Mouse (Mus musculus) liver, adult 2 months (tissue): ENCODE data around the gene Ddrgk1. TPM values are rescaled to one million over a fixed set of nuclear protein-coding genes. Genes with fewer than 3 reads are reported as not detected.

Experiments
- DNase-seq: peaks from one replicate; pipeline ENCODE4 v3.0.0-alpha.2; 2011; ENCODE audit warnings: low read depth, low spot score; ENCODE audit errors: extremely low read depth
- H3K27ac ChIP-seq: fragments of 200-500 bp; replicated peaks from 2 replicates; pipeline ENCODE4 v1.5.1; 2012; ENCODE audit warnings: low read depth, mild to moderate bottlenecking, control low read depth, inconsistent platforms, low read length; ENCODE audit not compliant: insufficient read depth
- H3K27me3 ChIP-seq: fragments of 200-500 bp; 2 replicates; pipeline ENCODE4 v1.6.1; 2012; ENCODE audit warnings: mild to moderate bottlenecking, moderate library complexity, low read length, inconsistent platforms; ENCODE audit not compliant: control insufficient read depth, insufficient read depth
- H3K36me3 ChIP-seq: fragments of 200-500 bp; 2 replicates; pipeline ENCODE4 v1.6.1; 2012; ENCODE audit warnings: low read length, inconsistent platforms; ENCODE audit not compliant: control insufficient read depth, insufficient read depth
- H3K4me1 ChIP-seq: fragments of 200-500 bp; 2 replicates; pipeline ENCODE4 v1.6.1; 2011; ENCODE audit warnings: low read length; ENCODE audit not compliant: control insufficient read depth, insufficient read depth
- H3K4me3 ChIP-seq: fragments of 200-500 bp; 2 replicates; pipeline ENCODE4 v1.5.1; 2011; ENCODE audit warnings: low read depth, mild to moderate bottlenecking, control low read depth, low read length, moderate library complexity; ENCODE audit not compliant: insufficient read depth
- H3K79me2 ChIP-seq: fragments of 200-500 bp; 2 replicates; pipeline ENCODE4 v1.6.1; 2012; ENCODE audit warnings: inconsistent platforms, mild to moderate bottlenecking, low read length, moderate library complexity; ENCODE audit not compliant: control insufficient read depth, insufficient read depth
- H3K9ac ChIP-seq: fragments of 200-500 bp; 2 replicates; pipeline ENCODE4 v1.6.1; 2012; ENCODE audit warnings: low read depth, mild to moderate bottlenecking, control low read depth, inconsistent platforms, low read length
- CTCF ChIP-seq: fragments of 200-500 bp; IDR thresholded peaks from 2 replicates; pipeline ENCODE4 v1.5.1; 2011; ENCODE audit warnings: low read depth, low read length, control low read depth
- POLR2A ChIP-seq: fragments of 200-500 bp; IDR thresholded peaks from 2 replicates; pipeline ENCODE4 v1.6.1; 2011; ENCODE audit warnings: low read length, control low read depth; ENCODE audit not compliant: insufficient read depth; ENCODE audit errors: extremely low read depth
- WGBS: fragments of 180-500 bp; shearing (Covaris S2); methylation state at CpG from one replicate; pipeline ENCODE4 v1.1.7; 2018; 5-methylcytosine and 5-hydroxymethylcytosine counted together
- polyA plus RNA-seq: library from polyadenylated mRNA; depleted of rRNA; stranded (reverse); fragments of >200 nt; gene quantifications from 2 replicates; pipeline ENCODE4 v1.2.3, GENCODE M21; 2012
- total RNA-seq: library from RNA; depleted of rRNA; stranded (reverse); fragments of >200 nt; gene quantifications from 2 replicates; pipeline ENCODE4 v1.2.3, GENCODE M21; 2014

Gene Ddrgk1
- total and polyA plus RNA-seq, 2 experiments = 86.0 to 165 TPM

DNA sequence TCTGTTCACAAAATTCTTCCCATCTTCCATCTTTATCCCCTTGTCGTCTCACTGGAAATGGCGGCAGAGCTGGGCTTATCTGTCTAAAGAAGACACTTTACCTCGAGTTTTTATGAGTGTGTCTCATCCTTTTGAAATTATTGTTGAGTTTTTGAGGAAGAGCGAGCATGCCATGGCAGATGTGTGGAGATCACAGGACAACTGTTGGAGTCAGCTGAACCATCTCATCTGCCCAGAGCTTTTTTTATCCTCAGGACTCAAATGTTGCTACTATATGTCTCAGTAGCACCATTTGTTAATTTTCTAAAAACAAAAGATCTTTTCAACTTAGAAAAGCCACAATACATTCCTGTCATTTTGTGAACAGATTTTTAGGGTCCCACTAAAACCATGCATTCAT, 19.3 kb downstream of the Ddrgk1 start:
- DNase-seq = no peak
- H3K27ac ChIP-seq = no peak overlapping the region
- TF ChIP-seq POLR2A (no peak), CTCF (no peak)
- no peaks in the 10 kb centered on the region for H3K27me3 ChIP-seq
- no peaks in the 10 kb centered on the region; the same call in 1 of the 2 replicates for H3K36me3 ChIP-seq
- no peak overlapping the region for H3K4me3 ChIP-seq
- H3K4me1 ChIP-seq = peaks cover 15% of the 10 kb centered on the region
- H3K9ac ChIP-seq = no peak overlapping the region
- 85% methylated on average over 4 of the region's 4 CpGs for WGBS
- peaks cover 5% of the 10 kb centered on the region; the same call in 1 of the 2 replicates for H3K79me2 ChIP-seq

DNA sequence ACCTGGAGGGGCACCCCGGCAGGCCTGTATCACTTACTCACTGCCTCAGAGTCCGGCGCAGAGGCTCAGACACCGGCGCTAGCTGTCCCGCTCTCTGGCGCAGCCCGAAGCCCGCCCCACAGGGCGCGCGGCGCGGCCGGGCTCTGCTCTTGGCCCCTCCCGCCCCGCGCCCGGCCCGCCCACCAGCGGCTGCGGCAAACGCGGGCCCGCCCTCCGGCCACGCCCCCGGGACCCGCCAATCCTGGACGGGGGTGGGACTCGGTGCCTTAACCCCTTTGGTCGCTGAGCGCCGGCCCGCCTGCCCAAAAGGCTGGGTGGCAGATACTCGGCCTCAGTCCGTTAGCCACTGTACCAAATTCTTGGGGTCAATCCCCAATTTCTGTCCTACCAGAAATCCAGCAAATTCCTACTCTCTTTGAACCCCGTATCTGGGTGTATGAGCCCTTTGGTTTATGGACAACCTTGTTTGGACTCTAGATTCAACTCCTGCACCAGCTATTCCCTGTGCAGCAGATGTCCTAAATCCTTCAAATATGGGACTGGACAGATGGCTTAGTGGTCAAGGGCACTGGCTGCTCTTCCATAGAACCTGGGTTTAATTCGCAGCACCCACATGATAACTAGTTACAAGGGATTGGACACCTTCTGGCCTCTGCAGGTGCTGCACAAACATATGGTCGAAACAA, 21.6 kb downstream of the Ddrgk1 start, which contains the start of gene Lzts3:
Lzts3 (minus strand) TSS at position 120 of the 686 bp plus-strand sequence.
- Histone ChIP-seq H3K27me3 (no peaks in the 10 kb centered on the region), H3K36me3 (no peaks in the 10 kb centered on the region), H3K9ac (peak within 1 kb of the TSS; percentile 92), H3K4me1 (peaks cover 21% of the 10 kb centered on the region), H3K4me3 (peak within 1 kb of the TSS; percentile 98), H3K79me2 (peaks cover 5% of the 10 kb centered on the region; the same call in 1 of the 2 replicates), H3K27ac (peak within 1 kb of the TSS; percentile 81)
- WGBS = 4% methylated on average over 40 of the region's 40 CpGs
- DNase-seq = peak; percentile 60
- TF ChIP-seq CTCF (0 out of 2 replicates have a peak, but pooled peaks have one; percentile 1), POLR2A (peak; percentile 70)

DNA sequence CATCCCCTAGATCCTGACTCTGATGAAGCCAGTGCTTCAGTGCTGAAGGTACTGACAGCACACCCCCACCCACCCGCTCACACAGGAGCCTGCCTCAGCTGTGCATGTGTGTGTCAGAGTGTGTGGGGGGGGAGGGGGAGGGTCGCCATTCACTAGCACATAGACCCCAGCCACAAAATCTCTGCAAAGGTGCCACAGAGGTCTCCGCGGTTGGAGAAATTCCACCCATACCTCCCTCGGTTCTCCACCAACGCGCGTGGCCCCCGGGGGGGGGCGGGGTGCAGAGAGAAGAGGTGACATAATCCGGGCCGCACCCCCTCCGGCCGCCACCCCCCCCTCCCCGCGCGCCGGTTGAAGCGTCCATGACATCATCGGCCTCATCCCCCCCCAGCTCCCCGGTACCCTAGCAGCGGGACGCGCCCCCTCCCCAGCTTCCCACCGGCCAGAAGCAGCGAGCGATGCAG, 22.2 kb downstream of the Ddrgk1 start:
- H3K27ac ChIP-seq = peak overlapping the region; percentile 50
- no peaks in the 10 kb centered on the region for H3K27me3 ChIP-seq
- WGBS = 1% methylated on average over 25 of the region's 27 CpGs

DNA sequence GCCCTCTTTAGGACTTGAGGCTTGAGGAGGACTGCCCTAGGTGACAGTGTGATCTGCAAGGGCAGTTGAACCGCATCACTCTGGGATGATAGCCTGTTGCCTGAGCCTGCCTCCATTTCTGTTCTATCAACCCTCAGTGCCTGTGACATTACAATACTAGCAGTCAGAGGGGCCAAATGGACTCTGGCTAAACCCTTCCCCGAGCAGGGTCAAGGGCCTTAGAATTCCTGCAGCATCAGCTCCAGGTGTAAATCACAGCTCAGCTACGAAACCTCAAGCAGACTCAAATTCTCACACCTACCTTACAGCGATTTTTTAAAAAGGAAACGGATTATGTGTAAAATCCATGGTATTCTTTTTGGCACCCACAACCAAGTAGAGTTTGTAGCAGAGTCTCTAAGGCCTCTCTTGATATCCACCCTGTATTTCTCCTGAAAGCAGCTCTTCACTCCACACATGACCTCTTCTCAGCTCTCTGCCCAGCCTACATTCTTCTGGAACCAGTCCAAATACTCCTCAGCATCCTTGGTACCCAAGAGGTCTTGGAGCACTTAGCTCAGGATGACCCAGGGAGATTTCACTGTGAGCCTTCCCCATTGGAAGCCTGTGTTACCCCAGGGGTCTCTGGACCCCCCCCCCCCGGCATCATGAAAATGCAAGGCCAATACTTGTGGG, 23.0 kb downstream of the Ddrgk1 start:
- TF ChIP-seq CTCF (no peak), POLR2A (no peak)
- Histone ChIP-seq H3K27ac (no peak overlapping the region), H3K4me3 (no peak overlapping the region), H3K4me1 (peaks cover 21% of the 10 kb centered on the region), H3K36me3 (no peaks in the 10 kb centered on the region), H3K27me3 (no peaks in the 10 kb centered on the region), H3K9ac (no peak overlapping the region), H3K79me2 (peaks cover 5% of the 10 kb centered on the region; the same call in 1 of the 2 replicates)
- peak; percentile 50 for DNase-seq
- WGBS = 45% methylated on average over 6 of the region's 6 CpGs

More for the DNA sequence above, 22.2 kb downstream of the Ddrgk1 start:
- TF ChIP-seq POLR2A (no peak), CTCF (no peak)
- H3K9ac ChIP-seq = peak overlapping the region; percentile 92
- H3K4me1 ChIP-seq = peaks cover 21% of the 10 kb centered on the region
- H3K79me2 ChIP-seq = peaks cover 5% of the 10 kb centered on the region; the same call in 1 of the 2 replicates
- H3K4me3 ChIP-seq = peak overlapping the region; percentile 98
- DNase-seq = no peak
- no peaks in the 10 kb centered on the region for H3K36me3 ChIP-seq

DNA sequence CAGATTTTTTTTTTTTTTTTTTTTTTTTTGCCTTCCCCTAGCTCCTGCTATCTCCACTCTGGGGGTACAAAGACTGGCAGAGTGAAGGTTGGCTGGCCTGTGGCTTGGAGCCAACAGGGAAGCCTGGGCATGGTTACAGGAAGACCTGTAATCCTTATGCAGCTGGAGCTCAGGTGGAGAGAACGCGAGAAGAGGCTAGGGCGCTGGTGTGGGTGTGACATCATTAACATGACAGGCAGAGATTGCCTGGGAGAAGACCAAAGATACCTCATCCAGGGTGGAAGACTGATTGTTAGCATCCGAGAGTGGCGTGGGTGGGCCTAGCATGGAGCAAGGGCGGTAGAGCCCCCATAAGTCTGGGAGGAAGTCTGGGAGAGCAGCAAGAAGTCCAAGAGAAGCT, 25.2 kb downstream of the Ddrgk1 start:
- no peak overlapping the region for H3K9ac ChIP-seq
- peaks cover 21% of the 10 kb centered on the region for H3K4me1 ChIP-seq
- H3K4me3 ChIP-seq = no peak overlapping the region
- H3K36me3 ChIP-seq = no peaks in the 10 kb centered on the region
- H3K79me2 ChIP-seq = peaks cover 5% of the 10 kb centered on the region; the same call in 1 of the 2 replicates
- TF ChIP-seq POLR2A (no peak), CTCF (no peak)
- H3K27ac ChIP-seq = no peak overlapping the region
- H3K27me3 ChIP-seq = no peaks in the 10 kb centered on the region
- 89% methylated on average over 6 of the region's 6 CpGs for WGBS
- DNase-seq = no peak
